Mouse (Mus musculus) kidney, postnatal 4 days (tissue): ENCODE measurements at regions not wholly inside any gene's neighbourhood (a gene's known extent, or its start where the extent isn't known, plus 50 kb on each side); places are given as distances from the start of the nearest gene placed in this dataset.

Experiments used
- DNase-seq, 2 experiments: peaks; one replicate each; pipeline ENCODE4 v3.0.0; 2021; ENCODE audit warnings: mixed read lengths in 2 of 2

- no peak for DNase-seq
Observed at GRCm38 (mm10) chr10:100922976-100923375, 332.7 kb downstream of the 1700017N19Rik start.

GRCm38 (mm10) chr10:100927086-100927485, 336.8 kb downstream of the 1700017N19Rik start:
- DNase-seq, result no peak

GRCm38 (mm10) chr10:100931739-100932138, 341.5 kb downstream of the 1700017N19Rik start:
- DNase-seq, result no peak

- DNase-seq, result no peak
Observed at GRCm38 (mm10) chr10:100958371-100958770, 368.1 kb downstream of the 1700017N19Rik start.

- no peak for DNase-seq
Observed at GRCm38 (mm10) chr10:101003469-101003868, 413.2 kb downstream of the 1700017N19Rik start.

GRCm38 (mm10) chr10:101004687-101005086, 414.4 kb downstream of the 1700017N19Rik start:
- no peak for DNase-seq

- no peak for DNase-seq
Observed at GRCm38 (mm10) chr10:101015416-101015815, 425.1 kb downstream of the 1700017N19Rik start.

GRCm38 (mm10) chr10:101038630-101039029, 448.3 kb downstream of the 1700017N19Rik start:
- no peak for DNase-seq

- DNase-seq, result no peak
Observed at GRCm38 (mm10) chr10:101039034-101039433, 448.8 kb downstream of the 1700017N19Rik start.
